Mouse (Mus musculus) neutrophil, adult 65 days (primary cell): ENCODE measurements around the gene Tlr5. TPM values are rescaled to one million over a fixed set of nuclear protein-coding genes. Genes with fewer than 3 reads are reported as not detected.

Source experiments
- total RNA-seq: library from RNA; stranded (reverse); gene quantifications from 2 replicates; pipeline ENCODE4 v1.2.4, GENCODE M21; 2023

The Tlr5 gene
- 12.9 and 15.0 TPM in 2 replicates for total RNA-seq

GRCm38 (mm10) chr1:182954287-182955046 lies at the start of gene Tlr5:
Tlr5 (plus strand) TSS chr1:182954788.

Other genes with a start within 250 kb of the Tlr5 start
- gene Ccdc185, start 205.6 kb upstream of the Tlr5 start, total RNA-seq = not detected in 2 replicates
- not detected in 2 replicates for gene Susd4, start 190.9 kb upstream of the Tlr5 start, total RNA-seq